Mouse (Mus musculus) spleen, adult 2 months (tissue): ENCODE data around the gene Sin3b.

Experiments used
- CTCF ChIP-seq: fragments of 200-500 bp; IDR thresholded peaks from 2 replicates; pipeline ENCODE4 v1.5.1; 2011; ENCODE audit warnings: mild to moderate bottlenecking, inconsistent platforms; ENCODE audit not compliant: insufficient read depth, insufficient read length, insufficient replicate concordance; ENCODE audit errors: extremely low read depth
- POLR2A ChIP-seq: fragments of 200-500 bp; IDR thresholded peaks from 2 replicates; pipeline ENCODE4 v1.6.1; 2011; ENCODE audit warnings: low read depth, low read length, inconsistent platforms

GRCm38 (mm10) chr8:72756031-72756430 lies 32.9 kb downstream of the Sin3b start:
- TF ChIP-seq CTCF (no peak), POLR2A (no peak)
